Mouse (Mus musculus) midbrain, embryonic 12.5 days (tissue): ENCODE results near the gene Gns. TPM values are rescaled to one million over a fixed set of nuclear protein-coding genes. Genes with fewer than 3 reads are reported as not detected.

Experiments used
- ATAC-seq: fragments of 200-750 bp; cut with Nextera tagmentation; 2 replicates; pipeline ENCODE4 v1.8.0; 2017; ENCODE audit warnings: low read depth, moderate TSS enrichment, moderate library complexity; ENCODE audit not compliant: low FRiP score
- H3K27ac ChIP-seq: fragments of 300-500 bp; sonication (generic); replicated peaks from 2 replicates; pipeline ENCODE4 v1.5.1; 2016; ENCODE audit warnings: mild to moderate bottlenecking
- H3K27me3 ChIP-seq: fragments of 300-500 bp; sonication (generic); 2 replicates; pipeline ENCODE4 v1.6.1; 2016; ENCODE audit warnings: mild to moderate bottlenecking
- H3K36me3 ChIP-seq: fragments of 300-500 bp; sonication (generic); 2 replicates; pipeline ENCODE4 v1.6.1; 2016
- H3K4me1 ChIP-seq: fragments of 300-500 bp; sonication (generic); 2 replicates; pipeline ENCODE4 v1.6.1; 2016
- H3K4me2 ChIP-seq: fragments of 300-500 bp; sonication (generic); replicated peaks from 2 replicates; pipeline ENCODE4 v1.6.1; 2016; ENCODE audit warnings: mild to moderate bottlenecking, moderate library complexity
- H3K4me3 ChIP-seq: fragments of 300-500 bp; sonication (generic); 2 replicates; pipeline ENCODE4 v1.5.1; 2016; ENCODE audit warnings: mild to moderate bottlenecking
- H3K9ac ChIP-seq: fragments of 300-500 bp; sonication (generic); replicated peaks from 2 replicates; pipeline ENCODE4 v1.6.1; 2016; ENCODE audit warnings: mild to moderate bottlenecking, moderate library complexity
- H3K9me3 ChIP-seq: fragments of 300-500 bp; sonication (generic); 2 replicates; pipeline ENCODE4 v1.6.1; 2016; ENCODE audit warnings: mild to moderate bottlenecking
- WGBS: fragments of 180-500 bp; shearing (Covaris S2); methylation state at CpG from one replicate; pipeline ENCODE4 v1.1.7; 2016; 5-methylcytosine and 5-hydroxymethylcytosine counted together
- polyA plus RNA-seq: library from polyadenylated mRNA; unstranded; fragments of >200 nt; fragmentation: Nextera tagmentation; extraction: Ambion mirVana; gene quantifications from 2 replicates; pipeline ENCODE4 v1.2.1, GENCODE M21; 2016

The Gns gene
- polyA plus RNA-seq, 1 experiment from 2014 or later, result 42.1 TPM

DNA sequence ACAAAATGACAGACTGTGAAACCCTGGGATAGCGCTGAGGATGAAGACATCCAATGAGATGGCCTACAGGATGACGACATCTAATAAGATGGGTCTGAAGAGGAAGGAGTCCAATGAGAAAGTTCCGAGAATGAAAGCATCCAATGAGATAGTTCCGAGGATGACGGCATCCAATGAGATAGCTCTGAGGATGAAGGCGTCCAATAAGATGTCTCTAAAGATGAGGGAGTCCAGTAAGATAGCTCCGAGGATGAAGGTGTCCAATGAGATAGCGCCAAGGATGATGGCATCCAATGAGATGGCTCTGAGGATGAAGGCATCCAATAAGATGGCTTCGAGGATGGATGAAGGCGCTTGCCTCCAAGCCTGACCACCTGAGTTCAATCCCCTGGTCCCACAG is 22.6 kb upstream of the Gns start:
- no peak overlapping the region for H3K4me2 ChIP-seq
- no peak overlapping the region for H3K27ac ChIP-seq
- no peak overlapping the region for H3K4me3 ChIP-seq
- H3K4me1 ChIP-seq, result peaks cover 17% of the 10 kb centered on the region
- no peak overlapping the region for H3K9ac ChIP-seq
- H3K9me3 ChIP-seq, result no peaks in the 10 kb centered on the region
- WGBS, result 93% methylated on average over 10 of the region's 10 CpGs
- H3K27me3 ChIP-seq, result no peaks in the 10 kb centered on the region
- ATAC-seq, result no peak
- H3K36me3 ChIP-seq, result no peaks in the 10 kb centered on the region

DNA sequence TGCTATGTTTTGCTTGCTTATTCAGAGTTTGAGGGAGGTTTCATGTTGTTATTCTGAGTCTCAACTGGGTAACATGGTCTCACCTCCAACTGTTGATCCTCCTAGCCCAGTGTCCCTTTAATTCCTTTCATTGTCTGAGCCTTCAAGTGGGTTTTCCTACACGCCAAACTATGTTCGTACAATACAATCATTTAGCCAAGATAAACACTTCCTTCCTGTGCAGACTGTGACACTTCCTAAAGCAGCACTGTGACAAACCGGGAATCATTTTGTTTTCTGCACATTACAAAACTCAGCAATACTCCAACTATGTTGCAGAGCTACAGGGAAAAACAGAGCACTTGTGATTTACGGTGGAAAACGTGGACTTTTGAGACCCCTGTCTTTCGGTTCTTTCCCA is 21.0 kb upstream of the Gns start:
- ATAC-seq, result no peak

DNA sequence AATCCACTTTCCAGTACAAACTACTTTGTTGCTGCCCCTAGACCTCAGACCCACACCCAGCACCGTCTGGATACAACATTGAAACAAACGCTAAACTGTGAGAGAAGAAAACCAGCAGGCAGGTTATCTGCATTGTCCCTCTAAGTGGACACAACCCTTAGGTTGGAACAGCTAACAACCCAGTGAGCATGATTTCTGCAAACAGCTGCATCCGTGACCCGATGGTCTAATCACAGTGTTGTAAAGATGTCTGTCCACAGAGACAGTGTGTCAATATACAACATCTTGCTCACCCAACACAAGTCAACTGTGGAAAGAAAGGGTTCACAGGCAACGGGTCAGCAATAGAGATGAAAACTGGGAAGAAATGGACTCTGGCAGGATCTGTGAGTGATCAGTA is 15.6 kb upstream of the Gns start:
- H3K27ac ChIP-seq, result no peak overlapping the region
- no peak overlapping the region for H3K4me3 ChIP-seq
- H3K27me3 ChIP-seq, result peaks cover 38% of the 10 kb centered on the region
- ATAC-seq, result no peak
- WGBS, result 34% methylated on average over 5 of the region's 5 CpGs
- no peak overlapping the region for H3K4me2 ChIP-seq
- no peaks in the 10 kb centered on the region for H3K36me3 ChIP-seq
- H3K9ac ChIP-seq, result no peak overlapping the region
- peaks cover 14% of the 10 kb centered on the region for H3K4me1 ChIP-seq
- H3K9me3 ChIP-seq, result no peaks in the 10 kb centered on the region

More for the DNA sequence above, 21.0 kb upstream of the Gns start:
- H3K27me3 ChIP-seq, result peaks cover 1% of the 10 kb centered on the region; the same call in 1 of the 2 replicates
- no peaks in the 10 kb centered on the region for H3K9me3 ChIP-seq
- H3K9ac ChIP-seq, result no peak overlapping the region
- 81% methylated on average over 6 of the region's 6 CpGs for WGBS
- no peak overlapping the region for H3K4me3 ChIP-seq
- H3K27ac ChIP-seq, result no peak overlapping the region
- H3K36me3 ChIP-seq, result no peaks in the 10 kb centered on the region
- no peak overlapping the region for H3K4me2 ChIP-seq
- peaks cover 17% of the 10 kb centered on the region for H3K4me1 ChIP-seq

DNA sequence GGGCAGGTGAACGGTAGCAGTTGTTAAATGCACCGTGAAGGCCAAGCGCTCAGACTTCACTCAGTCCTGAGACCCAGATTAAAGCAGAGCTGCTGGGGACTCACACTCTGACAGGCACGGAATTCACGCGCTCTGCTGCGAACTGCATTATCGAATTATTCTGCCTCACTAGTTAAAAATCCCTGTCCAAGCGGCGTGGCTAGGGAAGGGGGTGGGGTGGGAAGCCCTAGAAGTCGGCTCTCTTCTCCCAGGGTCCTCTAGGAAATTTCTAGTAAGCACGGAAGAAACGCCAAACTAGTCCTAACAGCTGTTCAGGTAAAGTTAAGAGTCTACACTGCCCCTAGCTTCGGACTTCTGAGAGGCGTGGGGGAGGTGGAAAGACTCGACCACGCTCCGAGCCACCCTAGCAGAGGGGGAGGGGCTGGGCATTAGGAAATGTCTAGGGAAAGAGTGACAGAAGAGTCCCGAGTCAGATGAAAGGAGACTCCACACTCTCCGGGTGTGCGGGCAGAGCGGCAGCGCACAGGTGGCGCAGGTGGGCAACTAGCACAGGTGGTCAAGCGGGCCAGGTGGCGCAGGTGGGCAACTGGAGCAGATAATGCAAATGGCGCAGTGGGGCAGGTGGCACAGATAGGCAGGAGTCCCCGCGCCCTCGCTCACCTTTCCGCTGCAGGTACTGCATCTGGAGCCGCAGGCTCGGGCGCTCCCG is 14.4 kb upstream of the Gns start:
- peak overlapping the region; percentile 53 for H3K4me3 ChIP-seq
- H3K9ac ChIP-seq, result peak overlapping the region; percentile 49; the same call in 1 of the 2 replicates
- no peaks in the 10 kb centered on the region for H3K36me3 ChIP-seq
- H3K4me1 ChIP-seq, result peaks cover 14% of the 10 kb centered on the region
- H3K4me2 ChIP-seq, result peak overlapping the region; percentile 95
- ATAC-seq, result peak; percentile 74
- WGBS, result under 1% methylated on average over 34 of the region's 35 CpGs
- H3K9me3 ChIP-seq, result no peaks in the 10 kb centered on the region
- peaks cover 38% of the 10 kb centered on the region for H3K27me3 ChIP-seq
- no peak overlapping the region for H3K27ac ChIP-seq

DNA sequence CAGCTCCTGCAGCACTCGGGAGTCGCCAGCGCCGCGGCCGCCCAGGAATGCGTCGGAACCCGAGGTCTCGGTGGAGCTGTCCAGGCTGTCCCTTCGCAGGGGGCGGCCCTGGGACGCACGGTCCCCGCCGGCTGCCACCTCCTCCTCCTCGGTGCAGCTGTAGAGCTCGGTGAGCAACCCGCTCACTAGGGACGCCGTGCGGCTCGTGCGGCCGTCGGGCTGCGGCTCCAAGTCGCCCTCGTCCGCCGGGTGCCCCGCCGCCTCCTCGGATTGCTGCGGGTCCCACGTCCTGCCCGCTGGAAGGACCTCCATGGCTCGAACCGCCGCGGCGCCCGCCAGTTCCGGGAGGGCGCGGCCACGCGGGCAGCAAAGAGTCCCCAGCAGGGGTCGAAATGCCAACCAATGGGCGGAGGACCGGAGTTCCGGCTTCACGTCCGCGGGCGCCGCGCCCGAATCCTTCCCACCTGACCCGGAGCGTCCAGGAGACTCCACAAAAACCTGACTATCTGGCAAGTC is 13.8 kb upstream of the Gns start, which contains the start of gene Tbc1d30:
Gene Tbc1d30 (minus strand): TSS at position 213 of the 516 bp plus-strand sequence.
- Histone ChIP-seq H3K27ac (no peak within 1 kb of the TSS), H3K4me3 (peak within 1 kb of the TSS; percentile 53), H3K9ac (peak within 1 kb of the TSS; percentile 49), H3K36me3 (no peaks in the 10 kb centered on the region), H3K4me2 (peak within 1 kb of the TSS; percentile 95), H3K4me1 (peaks cover 14% of the 10 kb centered on the region), H3K9me3 (no peaks in the 10 kb centered on the region), H3K27me3 (peaks cover 38% of the 10 kb centered on the region)
- under 1% methylated on average over 57 of the region's 61 CpGs for WGBS
- ATAC-seq, result peak; percentile 79

DNA sequence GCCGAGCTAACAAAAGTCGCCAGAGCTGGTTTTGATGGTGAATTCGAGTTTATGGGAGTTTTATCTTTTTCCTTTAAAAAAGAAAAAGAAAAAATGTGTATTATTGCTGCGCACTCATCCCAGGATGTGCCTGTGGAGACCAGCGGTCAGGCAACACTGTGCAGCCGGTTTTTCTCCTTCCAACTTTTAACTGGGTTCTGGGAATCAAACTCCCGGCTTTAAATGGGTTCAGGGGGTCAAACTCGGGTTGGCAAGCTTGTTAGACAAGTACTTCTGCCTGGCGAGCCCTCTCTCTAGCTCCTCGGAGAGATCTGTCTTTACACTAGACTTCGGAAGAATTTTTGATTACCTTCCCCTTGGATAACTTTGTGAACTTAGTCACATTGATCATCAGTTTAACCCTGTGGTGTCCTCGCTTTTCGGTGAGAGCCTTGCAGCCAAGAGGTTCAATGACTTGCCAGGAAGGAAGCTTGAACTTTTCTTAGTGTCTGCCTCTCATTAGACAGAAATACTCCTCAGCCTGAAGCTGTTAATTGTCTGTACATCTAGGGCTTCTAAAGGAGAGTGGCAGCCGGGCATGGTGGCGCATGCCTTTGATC is 13.1 kb upstream of the Gns start:
- Histone ChIP-seq H3K27me3 (peaks cover 38% of the 10 kb centered on the region), H3K9ac (no peak overlapping the region; the same call in 1 of the 2 replicates), H3K27ac (no peak overlapping the region), H3K4me3 (peak overlapping the region; percentile 53), H3K36me3 (no peaks in the 10 kb centered on the region), H3K9me3 (no peaks in the 10 kb centered on the region), H3K4me2 (peak overlapping the region; percentile 95), H3K4me1 (peaks cover 14% of the 10 kb centered on the region)
- no peak for ATAC-seq
- 39% methylated on average over 15 of the region's 15 CpGs for WGBS

DNA sequence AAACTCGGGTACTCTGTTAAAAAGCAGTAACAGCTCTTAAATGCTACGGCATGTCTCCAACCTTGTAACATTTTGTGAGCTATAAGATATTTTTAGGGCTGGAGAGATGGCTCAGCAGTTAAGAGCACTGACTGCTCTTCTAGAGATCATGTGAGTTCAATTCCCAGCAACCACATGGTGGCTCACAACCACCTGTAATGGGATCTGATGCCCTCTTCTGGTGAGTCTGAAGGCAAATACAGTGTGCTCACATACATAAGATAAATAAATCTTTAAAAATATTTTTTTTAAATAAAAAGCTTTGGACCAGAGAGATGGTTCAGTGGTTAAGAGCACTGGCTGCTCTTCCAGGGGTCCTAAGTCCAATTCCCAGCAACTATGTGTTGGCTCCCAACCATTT is 4.5 kb upstream of the Gns start:
- Histone ChIP-seq H3K27me3 (no peaks in the 10 kb centered on the region), H3K9ac (no peak overlapping the region), H3K36me3 (no peaks in the 10 kb centered on the region), H3K9me3 (no peaks in the 10 kb centered on the region), H3K27ac (no peak overlapping the region), H3K4me1 (peaks cover 5% of the 10 kb centered on the region), H3K4me2 (no peak overlapping the region), H3K4me3 (no peak overlapping the region)
- WGBS, result 92% methylated on average over 2 of the region's 2 CpGs
- no peak for ATAC-seq

DNA sequence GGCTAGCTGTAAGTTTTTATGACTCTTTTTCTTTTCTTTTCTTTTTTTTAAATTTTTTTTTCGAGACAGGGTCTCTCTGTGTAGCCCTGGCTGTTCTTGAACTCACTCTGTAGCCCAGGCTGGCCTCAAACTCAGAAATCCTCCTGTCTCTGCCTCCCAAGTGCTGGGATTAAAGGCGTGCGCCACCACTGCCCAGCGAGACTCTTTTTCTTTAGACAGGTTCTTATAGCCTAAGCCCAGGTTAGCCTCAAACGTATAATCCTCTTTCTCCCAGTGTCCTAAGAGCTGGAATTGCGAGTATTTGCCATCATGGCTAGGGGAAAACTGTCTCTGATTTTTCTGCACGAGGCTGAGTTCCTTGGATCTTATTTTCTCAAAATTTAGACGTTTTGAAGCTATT is 1.7 kb upstream of the Gns start:
- Histone ChIP-seq H3K4me3 (no peak overlapping the region), H3K4me2 (no peak overlapping the region), H3K9me3 (no peaks in the 10 kb centered on the region), H3K9ac (no peak overlapping the region), H3K27ac (no peak overlapping the region), H3K27me3 (no peaks in the 10 kb centered on the region), H3K4me1 (peaks cover 16% of the 10 kb centered on the region), H3K36me3 (no peaks in the 10 kb centered on the region; the same call in 1 of the 2 replicates)
- no peak for ATAC-seq
- 80% methylated on average over 8 of the region's 8 CpGs for WGBS

DNA sequence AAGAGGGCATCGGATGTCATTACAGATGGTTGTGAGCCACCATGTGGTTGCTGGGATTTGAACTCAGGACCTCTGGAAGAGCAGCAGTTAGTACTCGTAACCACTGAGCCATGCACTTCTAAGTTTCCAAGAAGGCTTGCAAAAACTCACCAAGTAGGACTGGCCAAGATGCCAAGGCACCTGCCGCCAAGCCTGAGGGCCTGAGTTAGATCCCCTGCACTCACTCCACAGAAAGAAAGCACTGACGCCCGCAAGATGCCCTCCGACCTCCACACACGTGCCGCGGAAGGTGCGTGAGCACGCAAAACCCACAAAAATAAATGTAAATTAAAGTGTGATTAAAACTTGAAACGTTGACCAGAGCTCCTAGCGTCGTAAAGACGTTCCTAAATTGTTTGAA is 584 bp upstream of the Gns start:
- WGBS, result 29% methylated on average over 15 of the region's 15 CpGs
- ATAC-seq, result 0 out of 2 replicates have a peak, but pooled peaks have one; percentile 8

DNA sequence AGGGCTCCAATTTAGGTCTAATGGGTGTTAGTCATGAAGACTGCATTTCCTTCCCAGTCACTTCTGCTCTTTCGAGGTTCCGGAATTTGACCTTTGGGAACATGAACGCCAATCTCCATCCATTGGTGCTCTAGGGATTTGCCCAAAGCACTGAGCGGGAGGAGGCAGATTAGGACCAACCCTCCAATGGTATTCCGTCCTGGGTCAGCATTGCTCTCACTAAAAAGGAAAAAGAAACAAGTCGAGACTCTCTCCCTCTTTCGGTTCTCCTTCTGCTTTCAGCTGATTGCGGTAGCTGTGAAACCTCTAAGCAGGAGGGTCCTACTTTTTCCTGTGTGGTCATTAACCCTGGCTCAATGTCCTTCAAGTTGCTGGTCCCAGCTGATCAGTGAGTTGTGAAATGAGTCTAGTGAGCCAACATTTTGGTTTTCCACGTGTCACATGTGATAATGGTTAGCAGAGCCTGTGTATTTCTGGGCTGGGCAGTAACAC is 937 bp downstream of the Gns start:
- peaks cover 16% of the 10 kb centered on the region for H3K36me3 ChIP-seq
- H3K9me3 ChIP-seq, result no peaks in the 10 kb centered on the region
- no peak for ATAC-seq
- no peaks in the 10 kb centered on the region for H3K27me3 ChIP-seq
- H3K4me2 ChIP-seq, result peak overlapping the region; percentile 90
- H3K27ac ChIP-seq, result no peak overlapping the region
- 11% methylated on average over 9 of the region's 9 CpGs for WGBS
- H3K4me3 ChIP-seq, result peak overlapping the region; percentile 94
- peak overlapping the region; percentile 91 for H3K9ac ChIP-seq
- peaks cover 16% of the 10 kb centered on the region for H3K4me1 ChIP-seq

More for the DNA sequence above, 584 bp upstream of the Gns start:
- Histone ChIP-seq H3K9me3 (no peaks in the 10 kb centered on the region), H3K36me3 (peaks cover 2% of the 10 kb centered on the region; the same call in 1 of the 2 replicates), H3K27me3 (no peaks in the 10 kb centered on the region), H3K4me3 (peak overlapping the region; percentile 94), H3K9ac (peak overlapping the region; percentile 91; the same call in 1 of the 2 replicates), H3K27ac (no peak overlapping the region), H3K4me1 (peaks cover 16% of the 10 kb centered on the region), H3K4me2 (peak overlapping the region; percentile 90)

DNA sequence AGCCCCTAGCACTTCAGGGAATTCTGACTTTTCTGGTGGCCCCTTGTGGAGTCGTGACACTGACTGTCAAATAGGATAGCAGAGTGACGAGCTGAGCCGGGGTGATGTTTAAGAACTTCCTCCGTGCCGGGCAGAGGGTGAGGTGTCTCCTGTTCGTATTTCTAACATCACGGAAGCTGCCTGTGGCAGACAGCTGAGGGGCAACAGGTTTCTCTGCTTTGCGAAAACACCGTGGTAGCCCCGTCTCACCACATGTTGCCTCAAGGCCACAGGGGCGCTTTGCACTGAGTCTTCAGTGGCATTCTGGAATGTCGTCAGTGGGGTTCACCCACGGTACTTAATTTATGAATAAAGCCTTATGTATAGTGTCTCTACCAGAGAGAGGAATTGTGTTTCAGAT is 2.4 kb downstream of the Gns start:
- no peak overlapping the region for H3K27ac ChIP-seq
- no peaks in the 10 kb centered on the region for H3K9me3 ChIP-seq
- peaks cover 23% of the 10 kb centered on the region for H3K36me3 ChIP-seq
- peaks cover 16% of the 10 kb centered on the region for H3K4me1 ChIP-seq
- no peak overlapping the region for H3K4me3 ChIP-seq
- no peak overlapping the region for H3K4me2 ChIP-seq
- no peak for ATAC-seq
- no peak overlapping the region for H3K9ac ChIP-seq
- WGBS, result 87% methylated on average over 13 of the region's 13 CpGs
- no peaks in the 10 kb centered on the region for H3K27me3 ChIP-seq

DNA sequence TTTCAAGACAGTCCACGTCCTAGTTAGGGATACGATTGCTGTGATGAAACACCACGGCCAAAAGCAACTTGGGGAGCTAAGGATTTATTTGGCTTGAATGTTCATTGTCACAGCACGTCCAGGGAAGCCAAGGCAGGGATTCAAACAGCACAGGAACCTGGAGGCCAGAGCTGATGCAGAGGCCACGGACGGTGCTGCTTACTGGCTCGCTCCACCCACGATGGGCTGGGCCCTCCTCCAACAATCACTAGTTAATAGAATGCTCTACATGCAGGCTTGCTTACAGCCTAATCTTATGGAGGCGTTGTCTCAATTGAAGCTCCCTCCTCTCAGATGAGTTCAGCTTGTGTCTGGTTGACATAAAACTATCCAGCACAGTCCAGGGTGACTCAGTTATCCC is 2.9 kb downstream of the Gns start:
- no peak overlapping the region for H3K4me2 ChIP-seq
- no peak overlapping the region for H3K4me3 ChIP-seq
- no peak for ATAC-seq
- peaks cover 16% of the 10 kb centered on the region for H3K4me1 ChIP-seq
- no peak overlapping the region for H3K27ac ChIP-seq
- 91% methylated on average over 9 of the region's 9 CpGs for WGBS
- H3K27me3 ChIP-seq, result no peaks in the 10 kb centered on the region
- no peak overlapping the region for H3K9ac ChIP-seq
- no peaks in the 10 kb centered on the region for H3K9me3 ChIP-seq
- peaks cover 24% of the 10 kb centered on the region for H3K36me3 ChIP-seq
